Mouse (Mus musculus) limb, embryonic 12.5 days (tissue): ENCODE results near the gene Smpdl3b. TPM values are rescaled to one million over a fixed set of nuclear protein-coding genes. Genes with fewer than 3 reads are reported as not detected.
A peak's percentile ranks its signal among the peaks of the same experiment; 100 is the strongest.
"Not testable (repeated sequence)": the region's sequence is repeated elsewhere in the genome, so short reads cannot be mapped to it uniquely, and the experiment has no call there.

ENCODE experiments used
- ATAC-seq: fragments of 200-750 bp; cut with Nextera tagmentation; 2 replicates; pipeline ENCODE4 v1.8.0; 2017; ENCODE audit warnings: low read depth, moderate TSS enrichment; ENCODE audit not compliant: insufficient number of reproducible peaks, insufficient read depth, low FRiP score, low TSS enrichment
- H3K27ac ChIP-seq: fragments of 300-500 bp; sonication (generic); 2 replicates; pipeline ENCODE4 v1.5.1; 2016; ENCODE audit warnings: mild to moderate bottlenecking, moderate library complexity
- H3K27me3 ChIP-seq: fragments of 300-500 bp; sonication (generic); 2 replicates; pipeline ENCODE4 v1.6.1; 2016; ENCODE audit warnings: mild to moderate bottlenecking, moderate library complexity
- H3K36me3 ChIP-seq: fragments of 300-500 bp; sonication (generic); 2 replicates; pipeline ENCODE4 v1.6.1; 2016; ENCODE audit warnings: mild to moderate bottlenecking, moderate library complexity
- H3K4me1 ChIP-seq: fragments of 300-500 bp; sonication (generic); replicated peaks from 2 replicates; pipeline ENCODE4 v1.6.1; 2016
- H3K4me2 ChIP-seq: fragments of 300-500 bp; sonication (generic); 2 replicates; pipeline ENCODE4 v1.6.1; 2016; ENCODE audit warnings: mild to moderate bottlenecking, moderate library complexity
- H3K4me3 ChIP-seq: fragments of 300-500 bp; sonication (generic); replicated peaks from 2 replicates; pipeline ENCODE4 v1.5.1; 2016; ENCODE audit warnings: mild to moderate bottlenecking
- H3K9ac ChIP-seq: fragments of 300-500 bp; sonication (generic); replicated peaks from 2 replicates; pipeline ENCODE4 v1.6.1; 2016; ENCODE audit warnings: mild to moderate bottlenecking, moderate library complexity
- H3K9me3 ChIP-seq: fragments of 300-500 bp; sonication (generic); 2 replicates; pipeline ENCODE4 v1.6.1; 2016; ENCODE audit warnings: mild to moderate bottlenecking, moderate library complexity
- WGBS: fragments of 180-500 bp; shearing (Covaris S2); methylation state at CpG from one replicate; pipeline ENCODE4 v1.1.7; 2016; 5-methylcytosine and 5-hydroxymethylcytosine counted together
- polyA plus RNA-seq: library from polyadenylated mRNA; unstranded; fragments of >200 nt; fragmentation: Nextera tagmentation; extraction: Ambion mirVana; gene quantifications from 2 replicates; pipeline ENCODE4 v1.2.1, GENCODE M21; 2016

Gene Smpdl3b
- polyA plus RNA-seq, 1 experiment from 2014 or later, result 5.8 TPM

DNA sequence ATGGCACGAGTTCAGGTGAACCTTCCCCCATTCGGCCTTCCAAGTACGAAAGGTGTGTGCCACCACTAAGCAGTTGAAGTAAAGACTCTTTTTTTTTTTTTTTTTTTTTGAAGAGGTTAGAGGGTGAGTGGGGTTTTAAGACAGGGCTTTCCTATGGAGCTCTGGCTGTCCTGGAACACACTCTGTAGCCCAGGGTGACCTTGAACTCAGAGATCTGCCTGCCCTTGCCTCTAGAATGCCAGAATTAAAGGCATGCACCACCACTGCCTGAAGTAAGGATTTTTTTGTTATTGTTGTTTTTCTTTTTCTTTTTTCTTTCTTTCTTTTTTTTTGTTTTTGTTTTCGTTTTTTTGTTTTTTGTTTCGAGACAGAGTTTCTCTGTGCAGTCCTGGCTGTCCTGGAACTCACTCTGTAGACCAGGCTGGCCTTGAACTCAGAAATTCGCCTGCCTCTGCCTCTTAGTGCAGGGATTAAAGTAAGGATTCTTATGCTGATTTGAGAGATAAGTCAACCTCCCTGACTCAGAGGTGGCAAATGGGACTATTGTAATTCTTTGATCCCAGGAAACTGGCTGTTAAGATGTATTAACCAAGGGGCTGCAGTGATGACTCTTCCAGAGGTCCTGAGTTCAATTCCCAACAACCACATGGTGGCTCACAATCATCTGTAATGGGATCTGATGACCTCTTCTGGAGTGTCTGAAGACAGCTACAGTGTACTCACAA, 7.6 kb downstream of the Smpdl3b start:
- no peaks in the 10 kb centered on the region for H3K9me3 ChIP-seq
- H3K4me2 ChIP-seq, result no peak overlapping the region
- no peak for ATAC-seq
- no peaks in the 10 kb centered on the region for H3K27me3 ChIP-seq
- no peaks in the 10 kb centered on the region for H3K36me3 ChIP-seq
- 78% methylated on average over 6 of the region's 6 CpGs for WGBS
- no peak overlapping the region for H3K4me3 ChIP-seq
- H3K27ac ChIP-seq, result no peak overlapping the region
- H3K9ac ChIP-seq, result no peak overlapping the region
- no peaks in the 10 kb centered on the region for H3K4me1 ChIP-seq

- Histone ChIP-seq H3K4me1 (no peaks in the 10 kb centered on the region), H3K9me3 (no peaks in the 10 kb centered on the region), H3K36me3 (no peaks in the 10 kb centered on the region), H3K4me2 (no peak overlapping the region), H3K27ac (no peak overlapping the region), H3K27me3 (no peaks in the 10 kb centered on the region), H3K9ac (no peak overlapping the region), H3K4me3 (no peak overlapping the region)
- no peak for ATAC-seq
- 93% methylated on average over 4 of the region's 4 CpGs for WGBS
Observed at GRCm38 (mm10) chr4:132748778-132749177, 8.3 kb downstream of the Smpdl3b start.

DNA sequence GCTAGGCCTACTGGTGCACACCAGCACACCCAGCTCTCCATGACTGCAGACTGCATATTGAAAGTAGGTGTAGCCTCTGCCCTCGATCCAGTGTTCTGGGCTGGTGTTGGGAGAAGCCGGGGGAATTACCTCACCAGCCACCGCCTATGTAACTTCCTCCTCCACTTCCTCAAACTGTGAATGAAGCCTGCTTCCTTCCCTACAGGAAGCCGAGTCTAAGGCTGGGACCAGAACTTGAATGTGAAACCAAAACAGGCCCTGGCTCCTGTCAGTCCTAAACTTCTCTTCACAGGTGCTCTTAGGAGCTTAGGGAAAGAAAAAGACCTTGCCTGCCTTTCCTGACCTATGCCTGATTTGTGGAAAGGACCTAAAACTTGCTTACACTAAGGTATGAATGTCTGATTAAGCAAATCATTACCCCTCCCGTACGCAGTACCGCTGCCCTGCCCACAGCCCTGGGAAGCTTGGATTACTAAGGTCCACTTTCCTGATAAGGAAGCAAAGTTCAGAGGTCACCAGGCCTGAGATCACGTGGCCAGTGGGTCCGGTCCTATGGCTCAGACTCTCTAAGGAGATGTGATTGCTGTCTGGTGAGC, 9.3 kb downstream of the Smpdl3b start:
- H3K9ac ChIP-seq, result no peak overlapping the region
- H3K4me1 ChIP-seq, result no peaks in the 10 kb centered on the region
- H3K9me3 ChIP-seq, result no peaks in the 10 kb centered on the region
- no peaks in the 10 kb centered on the region for H3K36me3 ChIP-seq
- no peak overlapping the region for H3K4me2 ChIP-seq
- ATAC-seq, result no peak
- H3K4me3 ChIP-seq, result no peak overlapping the region
- no peaks in the 10 kb centered on the region for H3K27me3 ChIP-seq
- 65% methylated on average over 9 of the region's 9 CpGs for WGBS
- 0 out of 2 replicates have a peak overlapping the region, but pooled peaks have one; percentile 7 for H3K27ac ChIP-seq

GRCm38 (mm10) chr4:132746911-132747517, 10.0 kb downstream of the Smpdl3b start:
- Histone ChIP-seq H3K27ac (no peak overlapping the region), H3K4me2 (no peak overlapping the region), H3K9me3 (no peaks in the 10 kb centered on the region), H3K4me3 (no peak overlapping the region), H3K36me3 (no peaks in the 10 kb centered on the region), H3K9ac (no peak overlapping the region), H3K27me3 (no peaks in the 10 kb centered on the region), H3K4me1 (no peaks in the 10 kb centered on the region)
- WGBS, result 91% methylated on average over 9 of the region's 9 CpGs
- no peak for ATAC-seq

- H3K4me2 ChIP-seq, result no peak overlapping the region
- no peaks in the 10 kb centered on the region for H3K36me3 ChIP-seq
- 90% methylated on average over 11 of the region's 11 CpGs for WGBS
- H3K9ac ChIP-seq, result no peak overlapping the region
- H3K27ac ChIP-seq, result no peak overlapping the region
- H3K9me3 ChIP-seq, result no peaks in the 10 kb centered on the region
- no peaks in the 10 kb centered on the region for H3K27me3 ChIP-seq
- H3K4me1 ChIP-seq, result no peaks in the 10 kb centered on the region
- ATAC-seq, result no peak
- no peak overlapping the region for H3K4me3 ChIP-seq
Observed at GRCm38 (mm10) chr4:132743992-132744911, 12.8 kb downstream of the Smpdl3b start.

- no peak overlapping the region for H3K9ac ChIP-seq
- H3K9me3 ChIP-seq, result no peaks in the 10 kb centered on the region
- no peaks in the 10 kb centered on the region for H3K27me3 ChIP-seq
- H3K27ac ChIP-seq, result no peak overlapping the region
- no peaks in the 10 kb centered on the region for H3K36me3 ChIP-seq
- 90% methylated on average over 7 of the region's 7 CpGs for WGBS
- H3K4me3 ChIP-seq, result no peak overlapping the region
- H3K4me1 ChIP-seq, result no peaks in the 10 kb centered on the region
- no peak for ATAC-seq
- no peak overlapping the region for H3K4me2 ChIP-seq
Observed at GRCm38 (mm10) chr4:132741491-132741890, 15.6 kb downstream of the Smpdl3b start.

- ATAC-seq, H3K9me3 ChIP-seq, H3K27ac ChIP-seq, H3K27me3 ChIP-seq, H3K4me1 ChIP-seq, H3K4me3 ChIP-seq, H3K36me3 ChIP-seq, H3K9ac ChIP-seq, H3K4me2 ChIP-seq: not testable (repeated sequence)
- 92% methylated on average over 9 of the region's 9 CpGs for WGBS
Observed at GRCm38 (mm10) chr4:132737154-132737553, 19.9 kb downstream of the Smpdl3b start.

DNA sequence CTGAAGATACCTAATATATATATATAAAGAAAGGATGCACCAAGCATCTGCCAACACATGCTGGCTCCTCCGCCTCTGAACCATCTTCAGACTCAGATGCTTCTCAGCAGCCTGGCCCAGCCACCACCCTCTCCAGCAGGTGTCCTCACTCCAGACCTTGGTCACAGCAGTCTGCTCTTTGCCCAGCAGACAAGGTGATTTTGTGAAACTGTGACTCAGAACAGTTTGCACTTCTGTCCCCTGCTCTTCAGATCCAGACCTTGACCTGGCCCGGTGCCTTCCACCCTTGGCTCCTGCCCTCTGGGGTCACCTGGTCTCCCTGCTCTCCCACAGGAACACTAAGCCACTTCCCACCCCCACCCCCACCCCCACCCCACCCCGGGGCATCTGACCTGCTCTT, 21.2 kb downstream of the Smpdl3b start:
- WGBS, result 71% methylated on average over 3 of the region's 3 CpGs
- Histone ChIP-seq H3K4me2 (no peak overlapping the region), H3K27me3 (no peaks in the 10 kb centered on the region), H3K36me3 (no peaks in the 10 kb centered on the region), H3K4me3 (no peak overlapping the region), H3K9me3 (no peaks in the 10 kb centered on the region), H3K27ac (no peak overlapping the region), H3K9ac (no peak overlapping the region), H3K4me1 (peaks cover 10% of the 10 kb centered on the region)
- ATAC-seq, result no peak

- Histone ChIP-seq H3K4me1 (peaks cover 10% of the 10 kb centered on the region), H3K36me3 (no peaks in the 10 kb centered on the region), H3K9me3 (no peaks in the 10 kb centered on the region), H3K4me2 (no peak overlapping the region), H3K9ac (no peak overlapping the region), H3K27me3 (no peaks in the 10 kb centered on the region), H3K4me3 (no peak overlapping the region), H3K27ac (no peak overlapping the region)
- ATAC-seq, result no peak
- 87% methylated on average over 2 of the region's 2 CpGs for WGBS
Observed at GRCm38 (mm10) chr4:132735389-132735788, 21.7 kb downstream of the Smpdl3b start.

GRCm38 (mm10) chr4:132734766-132735165, 22.3 kb downstream of the Smpdl3b start:
- WGBS, result 86% methylated on average over 2 of the region's 2 CpGs
- H3K36me3 ChIP-seq, result no peaks in the 10 kb centered on the region
- peaks cover 10% of the 10 kb centered on the region for H3K4me1 ChIP-seq
- no peak overlapping the region for H3K4me3 ChIP-seq
- H3K4me2 ChIP-seq, result no peak overlapping the region
- H3K9ac ChIP-seq, result no peak overlapping the region
- ATAC-seq, result no peak
- no peaks in the 10 kb centered on the region for H3K27me3 ChIP-seq
- no peak overlapping the region for H3K27ac ChIP-seq
- no peaks in the 10 kb centered on the region for H3K9me3 ChIP-seq
